ENCODE assay signal across 7 mouse cellular contexts in genomic region chr7:28436271-28436904, GRCm38 (mm10). TPM values are rescaled to one million over a fixed set of nuclear protein-coding genes. Genes with fewer than 3 reads are reported as not detected.
DNase-seq lines count a peak whose midpoint lies in the region; ATAC-seq lines count a peak whose summit lies in the region.

No protein-coding gene starts in this region.

- no peaks in the 10 kb centered on the region for H3K9me3 ChIP-seq in embryonic facial prominence, embryonic 11.5 days (replicated peaks; ENCODE audit: control insufficient read depth, low read length)
- H3K9me3 ChIP-seq in limb, embryonic 10.5 days (replicated peaks) = no peaks in the 10 kb centered on the region
- H3K9me3 ChIP-seq in midbrain, embryonic 13.5 days = no peaks in the 10 kb centered on the region

- H3K27me3 ChIP-seq in embryonic facial prominence, embryonic 11.5 days (ENCODE audit: control insufficient read depth, insufficient read depth, low read length) = no peaks in the 10 kb centered on the region
- H3K27me3 ChIP-seq in limb, embryonic 10.5 days (ENCODE audit: low read depth, poor library complexity, severe bottlenecking) = no peaks in the 10 kb centered on the region
- H3K27me3 ChIP-seq in midbrain, embryonic 13.5 days = no peaks in the 10 kb centered on the region

- H3K4me1 ChIP-seq in embryonic facial prominence, embryonic 11.5 days (ENCODE audit: control insufficient read depth, insufficient read depth, low read length) = no peaks in the 10 kb centered on the region
- peaks cover 36% of the 10 kb centered on the region for H3K4me1 ChIP-seq in limb, embryonic 10.5 days
- peaks cover 51% of the 10 kb centered on the region for H3K4me1 ChIP-seq in midbrain, embryonic 13.5 days (replicated peaks)

- H3K9ac ChIP-seq in embryonic facial prominence, embryonic 11.5 days (replicated peaks; ENCODE audit: low read length) = peak overlapping the region; percentile 88
- peak overlapping the region; percentile 97 for H3K9ac ChIP-seq in midbrain, embryonic 13.5 days (replicated peaks)

- H3K27ac ChIP-seq in embryonic facial prominence, embryonic 11.5 days (replicated peaks; ENCODE audit: low read depth, low read length) = no peak overlapping the region
- peak overlapping the region; percentile 88 for H3K27ac ChIP-seq in limb, embryonic 10.5 days
- H3K27ac ChIP-seq in midbrain, embryonic 13.5 days = peak overlapping the region; percentile 74

- DNase-seq in adrenal gland, postnatal 14 days = peak; percentile 100
- peak; percentile 98 for DNase-seq in embryonic facial prominence, embryonic 11.5 days (ENCODE audit: low spot score)
- DNase-seq in kidney, adult 11 months = peak; percentile 100
- DNase-seq in limb, embryonic 10.5 days (ENCODE audit: low spot score) = peak; percentile 97
- peak; percentile 99 for DNase-seq in spleen, adult 12 weeks (ENCODE audit: low spot score)

- H3K36me3 ChIP-seq in embryonic facial prominence, embryonic 11.5 days (replicated peaks; ENCODE audit: control insufficient read depth, insufficient read depth, low read depth, low read length) = no peaks in the 10 kb centered on the region
- peaks cover 29% of the 10 kb centered on the region for H3K36me3 ChIP-seq in limb, embryonic 10.5 days
- 0 out of 2 replicates have a peak, but pooled peaks cover 12% of the 10 kb centered on the region for H3K36me3 ChIP-seq in midbrain, embryonic 13.5 days

- under 1% methylated on average over 50 of the region's 64 CpGs for WGBS in embryonic facial prominence, embryonic 11.5 days
- under 1% methylated on average over 64 of the region's 64 CpGs for WGBS in limb, embryonic 10.5 days
- under 1% methylated on average over 49 of the region's 64 CpGs for WGBS in midbrain, embryonic 13.5 days

- H3K4me3 ChIP-seq in embryonic facial prominence, embryonic 11.5 days (ENCODE audit: low read depth, low read length) = peak overlapping the region; percentile 94
- peak overlapping the region; percentile 96 for H3K4me3 ChIP-seq in limb, embryonic 10.5 days
- H3K4me3 ChIP-seq in midbrain, embryonic 13.5 days (replicated peaks) = peak overlapping the region; percentile 95

- H3K4me2 ChIP-seq in embryonic facial prominence, embryonic 11.5 days (ENCODE audit: low read depth, low read length) = peak overlapping the region; percentile 60
- peak overlapping the region; percentile 62 for H3K4me2 ChIP-seq in midbrain, embryonic 13.5 days (replicated peaks)

- ATAC-seq in embryonic facial prominence, embryonic 11.5 days (replicated peaks; ENCODE audit: insufficient number of reproducible peaks, low FRiP score, low TSS enrichment, low read depth) = peak; percentile 97
- ATAC-seq in granulocyte monocyte progenitor cell, adult 5-6 weeks (replicated peaks; ENCODE audit: poor library complexity, severe bottlenecking) = peak; percentile 82
- ATAC-seq in midbrain, embryonic 13.5 days = peak; percentile 99

RNA-seq across cellular contexts. Expression of gene Gmfg, which starts 0.9 kb away (rescaled TPM):
- total RNA-seq in adrenal gland, postnatal 14 days (2021) = 14.7 and 24.7 TPM in 2 replicates
- polyA plus RNA-seq in embryonic facial prominence, embryonic 11.5 days (2014; fragmentation: Nextera tagmentation; extraction: Ambion mirVana) = 8.3 and 8.9 TPM in 2 replicates
- total RNA-seq in granulocyte monocyte progenitor cell, adult 5-6 weeks (2014; fragmentation: Nextera tagmentation) = 420 and 510 TPM in 2 replicates
- 682 and 721 TPM in 2 replicates for total RNA-seq in granulocyte monocyte progenitor cell, adult 5-6 weeks (2017)
- 6.8 and 7.7 TPM in 2 replicates for polyA plus RNA-seq in limb, embryonic 10.5 days (2016; fragmentation: Nextera tagmentation; extraction: Ambion mirVana)
- polyA plus RNA-seq in midbrain, embryonic 13.5 days (2015; fragmentation: Nextera tagmentation; extraction: Ambion mirVana) = 3.0 and 4.7 TPM in 2 replicates

RNA-seq across cellular contexts. Expression of gene Lrfn1, which starts 15.4 kb away (rescaled TPM):
- total RNA-seq in adrenal gland, postnatal 14 days (2021) = 11.5 and 12.8 TPM in 2 replicates
- 4.4 and 5.7 TPM in 2 replicates for polyA plus RNA-seq in embryonic facial prominence, embryonic 11.5 days (2014; fragmentation: Nextera tagmentation; extraction: Ambion mirVana)
- 0.80 and 1.7 TPM in 2 replicates for total RNA-seq in granulocyte monocyte progenitor cell, adult 5-6 weeks (2014; fragmentation: Nextera tagmentation)
- 0.36 and 0.52 TPM in 2 replicates for total RNA-seq in granulocyte monocyte progenitor cell, adult 5-6 weeks (2017)
- polyA plus RNA-seq in limb, embryonic 10.5 days (2016; fragmentation: Nextera tagmentation; extraction: Ambion mirVana) = 4.1 and 5.0 TPM in 2 replicates
- polyA plus RNA-seq in midbrain, embryonic 13.5 days (2015; fragmentation: Nextera tagmentation; extraction: Ambion mirVana) = 9.1 and 11.8 TPM in 2 replicates

RNA-seq across cellular contexts. Expression of gene Paf1, which starts 43.6 kb away (rescaled TPM):
- total RNA-seq in adrenal gland, postnatal 14 days (2021) = 77.0 and 87.6 TPM in 2 replicates
- 80.0 and 81.4 TPM in 2 replicates for polyA plus RNA-seq in embryonic facial prominence, embryonic 11.5 days (2014; fragmentation: Nextera tagmentation; extraction: Ambion mirVana)
- total RNA-seq in granulocyte monocyte progenitor cell, adult 5-6 weeks (2014; fragmentation: Nextera tagmentation) = 97.6 and 111 TPM in 2 replicates
- total RNA-seq in granulocyte monocyte progenitor cell, adult 5-6 weeks (2017) = 136 and 170 TPM in 2 replicates
- polyA plus RNA-seq in limb, embryonic 10.5 days (2016; fragmentation: Nextera tagmentation; extraction: Ambion mirVana) = 81.3 and 91.5 TPM in 2 replicates
- 97.9 and 99.2 TPM in 2 replicates for polyA plus RNA-seq in midbrain, embryonic 13.5 days (2015; fragmentation: Nextera tagmentation; extraction: Ambion mirVana)

RNA-seq across cellular contexts. Expression of gene Med29, which starts 43.9 kb away (rescaled TPM):
- total RNA-seq in adrenal gland, postnatal 14 days (2021) = 29.6 and 30.5 TPM in 2 replicates
- 50.1 and 50.6 TPM in 2 replicates for polyA plus RNA-seq in embryonic facial prominence, embryonic 11.5 days (2014; fragmentation: Nextera tagmentation; extraction: Ambion mirVana)
- 19.2 and 25.5 TPM in 2 replicates for total RNA-seq in granulocyte monocyte progenitor cell, adult 5-6 weeks (2014; fragmentation: Nextera tagmentation)
- 16.7 and 18.5 TPM in 2 replicates for total RNA-seq in granulocyte monocyte progenitor cell, adult 5-6 weeks (2017)
- polyA plus RNA-seq in limb, embryonic 10.5 days (2016; fragmentation: Nextera tagmentation; extraction: Ambion mirVana) = 65.1 and 67.0 TPM in 2 replicates
- 43.4 and 49.5 TPM in 2 replicates for polyA plus RNA-seq in midbrain, embryonic 13.5 days (2015; fragmentation: Nextera tagmentation; extraction: Ambion mirVana)

RNA-seq across cellular contexts. Expression of gene Zfp36, which starts 56.3 kb away (rescaled TPM):
- total RNA-seq in adrenal gland, postnatal 14 days (2021) = 27.9 and 30.7 TPM in 2 replicates
- polyA plus RNA-seq in embryonic facial prominence, embryonic 11.5 days (2014; fragmentation: Nextera tagmentation; extraction: Ambion mirVana) = 4.7 and 5.5 TPM in 2 replicates
- total RNA-seq in granulocyte monocyte progenitor cell, adult 5-6 weeks (2014; fragmentation: Nextera tagmentation) = 37.1 and 55.8 TPM in 2 replicates
- total RNA-seq in granulocyte monocyte progenitor cell, adult 5-6 weeks (2017) = 30.8 and 41.3 TPM in 2 replicates
- 7.5 and 7.9 TPM in 2 replicates for polyA plus RNA-seq in limb, embryonic 10.5 days (2016; fragmentation: Nextera tagmentation; extraction: Ambion mirVana)
- polyA plus RNA-seq in midbrain, embryonic 13.5 days (2015; fragmentation: Nextera tagmentation; extraction: Ambion mirVana) = 3.1 and 4.2 TPM in 2 replicates
